Mouse (Mus musculus): ENCODE data around the gene Tshz2.
"Not testable (repeated sequence)": the region's sequence is repeated elsewhere in the genome, so short reads cannot be mapped to it uniquely, and the experiment has no call there.

Tshz2 gene

GRCm38 (mm10) chr2:169632338-169633151 is at the start of gene Tshz2:
Gene Tshz2 (plus strand): TSS chr2:169633013.
- DNase-seq (ENCODE audit: low spot score): peak; percentile 77

GRCm38 (mm10) chr2:169583476-169583875 is 49.3 kb upstream of the Tshz2 start:
- DNase-seq (ENCODE audit: low spot score): no peak

GRCm38 (mm10) chr2:169584745-169585456 is 47.9 kb upstream of the Tshz2 start:
- no peak for DNase-seq (ENCODE audit: low spot score)

GRCm38 (mm10) chr2:169585631-169586285 is 47.1 kb upstream of the Tshz2 start:
- DNase-seq (ENCODE audit: low spot score): no peak

- DNase-seq (ENCODE audit: low spot score): no peak
Measured at GRCm38 (mm10) chr2:169586688-169587087, 46.1 kb upstream of the Tshz2 start.

- not testable (repeated sequence) for DNase-seq (ENCODE audit: low spot score)
Measured at GRCm38 (mm10) chr2:169587645-169588044, 45.2 kb upstream of the Tshz2 start, which contains the start of gene Gm11011. Gene Gm11011 (minus strand): TSS chr2:169587745.

GRCm38 (mm10) chr2:169589697-169590096 is 43.1 kb upstream of the Tshz2 start:
- DNase-seq (ENCODE audit: low spot score): no peak

GRCm38 (mm10) chr2:169590412-169590811 is 42.4 kb upstream of the Tshz2 start:
- DNase-seq (ENCODE audit: low spot score): no peak

GRCm38 (mm10) chr2:169593742-169594141 is 39.1 kb upstream of the Tshz2 start:
- DNase-seq (ENCODE audit: low spot score): no peak

- no peak for DNase-seq (ENCODE audit: low spot score)
Measured at GRCm38 (mm10) chr2:169597357-169597756, 35.5 kb upstream of the Tshz2 start.

GRCm38 (mm10) chr2:169597971-169598370 is 34.8 kb upstream of the Tshz2 start:
- no peak for DNase-seq (ENCODE audit: low spot score)

- no peak for DNase-seq (ENCODE audit: low spot score)
Measured at GRCm38 (mm10) chr2:169599591-169599990, 33.2 kb upstream of the Tshz2 start.

- DNase-seq (ENCODE audit: low spot score): no peak
Measured at GRCm38 (mm10) chr2:169600163-169600562, 32.6 kb upstream of the Tshz2 start.

GRCm38 (mm10) chr2:169606901-169607678 is 25.7 kb upstream of the Tshz2 start:
- DNase-seq (ENCODE audit: low spot score): no peak

GRCm38 (mm10) chr2:169607787-169608186 is 25.0 kb upstream of the Tshz2 start:
- DNase-seq (ENCODE audit: low spot score): no peak

GRCm38 (mm10) chr2:169609956-169610355 is 22.9 kb upstream of the Tshz2 start:
- DNase-seq (ENCODE audit: low spot score): no peak

- no peak for DNase-seq (ENCODE audit: low spot score)
Measured at GRCm38 (mm10) chr2:169610882-169611281, 21.9 kb upstream of the Tshz2 start.

- no peak for DNase-seq (ENCODE audit: low spot score)
Measured at GRCm38 (mm10) chr2:169611557-169611956, 21.3 kb upstream of the Tshz2 start.

- DNase-seq (ENCODE audit: low spot score): no peak
Measured at GRCm38 (mm10) chr2:169614683-169615082, 18.1 kb upstream of the Tshz2 start.

GRCm38 (mm10) chr2:169615998-169616397 is 16.8 kb upstream of the Tshz2 start:
- DNase-seq (ENCODE audit: low spot score): no peak

- DNase-seq (ENCODE audit: low spot score): no peak
Measured at GRCm38 (mm10) chr2:169621201-169621710, 11.6 kb upstream of the Tshz2 start.

- no peak for DNase-seq (ENCODE audit: low spot score)
Measured at GRCm38 (mm10) chr2:169630070-169630469, 2.7 kb upstream of the Tshz2 start.

Data from testis, postnatal 10 days (tissue).